Mouse (Mus musculus) limb, embryonic 14.5 days (tissue): Measurements from ENCODE around the gene Pm20d1. TPM values are rescaled to one million over a fixed set of nuclear protein-coding genes. Genes with fewer than 3 reads are reported as not detected.
"Not testable (repeated sequence)": the region's sequence is repeated elsewhere in the genome, so short reads cannot be mapped to it uniquely, and the experiment has no call there.

Experiments used
- ATAC-seq: fragments of 200-750 bp; cut with Nextera tagmentation; 2 replicates; pipeline ENCODE4 v1.8.0; 2017; ENCODE audit warnings: low read depth, moderate number of reproducible peaks, moderate TSS enrichment; ENCODE audit not compliant: low FRiP score
- DNase-seq: peaks from one replicate; pipeline ENCODE4 v3.0.0-alpha.2; 2015; ENCODE audit warnings: low spot score
- H3K27ac ChIP-seq: fragments of 300-500 bp; sonication (generic); replicated peaks from 2 replicates; pipeline ENCODE4 v1.5.1; 2014; ENCODE audit warnings: low read depth, mild to moderate bottlenecking, low read length, moderate library complexity, mixed read lengths
- H3K27me3 ChIP-seq: fragments of 300-500 bp; sonication (generic); 2 replicates; pipeline ENCODE4 v1.6.1; 2014; ENCODE audit warnings: low read length, mixed read lengths; ENCODE audit not compliant: control insufficient read depth, insufficient read depth
- H3K36me3 ChIP-seq: fragments of 300-500 bp; sonication (generic); 2 replicates; pipeline ENCODE4 v1.6.1; 2014; ENCODE audit warnings: mild to moderate bottlenecking, low read length, moderate library complexity, mixed read lengths; ENCODE audit not compliant: control insufficient read depth, insufficient read depth
- H3K4me1 ChIP-seq: fragments of 300-500 bp; sonication (generic); 2 replicates; pipeline ENCODE4 v1.6.1; 2014; ENCODE audit warnings: antibody characterized with exemption, low read length, mixed read lengths; ENCODE audit not compliant: control insufficient read depth, insufficient read depth
- H3K4me2 ChIP-seq: fragments of 300-500 bp; sonication (generic); replicated peaks from 2 replicates; pipeline ENCODE4 v1.6.1; 2014; ENCODE audit warnings: low read depth, mild to moderate bottlenecking, low read length, moderate library complexity; ENCODE audit not compliant: severe bottlenecking
- H3K4me3 ChIP-seq: fragments of 300-500 bp; sonication (generic); replicated peaks from 2 replicates; pipeline ENCODE4 v1.5.1; 2014; ENCODE audit warnings: low read length
- H3K9ac ChIP-seq: fragments of 300-500 bp; sonication (generic); 2 replicates; pipeline ENCODE4 v1.6.1; 2014; ENCODE audit warnings: mild to moderate bottlenecking, low read depth, low read length, moderate library complexity; ENCODE audit not compliant: severe bottlenecking
- H3K9me3 ChIP-seq: fragments of 300-500 bp; sonication (generic); 2 replicates; pipeline ENCODE4 v1.6.1; 2016; ENCODE audit warnings: low read length; ENCODE audit not compliant: control insufficient read depth
- POLR2A ChIP-seq: fragments of 200-500 bp; IDR thresholded peaks from 2 replicates; pipeline ENCODE4 v1.8.0; 2012; ENCODE audit warnings: inconsistent platforms, mild to moderate bottlenecking, moderate library complexity, borderline replicate concordance; ENCODE audit not compliant: insufficient read depth, insufficient read length; ENCODE audit errors: extremely low read depth
- WGBS: fragments of 180-500 bp; shearing (Covaris S2); extraction: QIAGEN DNeasy Blood & Tissue Kit; methylation state at CpG from one replicate; pipeline ENCODE4 v1.1.7; 2014; 5-methylcytosine and 5-hydroxymethylcytosine counted together
- polyA plus RNA-seq, 2 experiments: library from polyadenylated mRNA; depleted of rRNA in 1 of 2; stranded (reverse) in 1 of 2; unstranded in 1 of 2; fragments of >200 nt; fragmentation: Nextera tagmentation in 1 of 2; extraction: Ambion mirVana in 1 of 2; gene quantifications; 2 replicates each; pipeline versions ENCODE4 v1.2.1 to v1.2.3; 2012 to 2014

Gene Pm20d1
- polyA plus RNA-seq, 2 experiments = 0.29 to 0.53 TPM

GRCm38 (mm10) chr1:131816886-131817285 lies 19.7 kb downstream of the Pm20d1 start:
- H3K27me3 ChIP-seq = no peaks in the 10 kb centered on the region
- H3K9ac ChIP-seq = no peak overlapping the region
- no peak for TF ChIP-seq POLR2A
- no peak overlapping the region for H3K4me2 ChIP-seq
- no peaks in the 10 kb centered on the region for H3K9me3 ChIP-seq
- 85% methylated on average over 6 of the region's 6 CpGs for WGBS
- no peak overlapping the region for H3K27ac ChIP-seq
- H3K4me3 ChIP-seq = no peak overlapping the region
- ATAC-seq = no peak
- H3K36me3 ChIP-seq = no peaks in the 10 kb centered on the region
- no peak for DNase-seq
- no peaks in the 10 kb centered on the region for H3K4me1 ChIP-seq

GRCm38 (mm10) chr1:131820353-131820752 lies 23.2 kb downstream of the Pm20d1 start:
- ATAC-seq, H3K27ac ChIP-seq, DNase-seq: not testable (repeated sequence)

GRCm38 (mm10) chr1:131820887-131821328 lies 23.7 kb downstream of the Pm20d1 start:
- no peak overlapping the region for H3K4me2 ChIP-seq
- H3K9ac ChIP-seq = no peak overlapping the region
- no peaks in the 10 kb centered on the region for H3K27me3 ChIP-seq
- ATAC-seq (peak; percentile 62; the same call in 1 of the 2 replicates), DNase-seq (peak; percentile 48)
- no peaks in the 10 kb centered on the region for H3K36me3 ChIP-seq
- TF ChIP-seq POLR2A = no peak
- no peaks in the 10 kb centered on the region for H3K4me1 ChIP-seq
- H3K27ac ChIP-seq = no peak overlapping the region
- H3K4me3 ChIP-seq = no peak overlapping the region
- WGBS = 63% methylated on average over 10 of the region's 10 CpGs
- no peaks in the 10 kb centered on the region for H3K9me3 ChIP-seq

More at GRCm38 (mm10) chr1:131820353-131820752, 23.2 kb downstream of the Pm20d1 start:
- 57% methylated on average over 8 of the region's 9 CpGs for WGBS
- H3K4me3 ChIP-seq, H3K4me2 ChIP-seq, H3K36me3 ChIP-seq, H3K9me3 ChIP-seq, H3K4me1 ChIP-seq, H3K9ac ChIP-seq, H3K27me3 ChIP-seq: not testable (repeated sequence)

GRCm38 (mm10) chr1:131822292-131822691 lies 25.1 kb downstream of the Pm20d1 start:
- Histone ChIP-seq H3K4me2 (no peak overlapping the region), H3K4me3 (no peak overlapping the region), H3K4me1 (0 out of 2 replicates have a peak, but pooled peaks cover 5% of the 10 kb centered on the region), H3K9ac (no peak overlapping the region), H3K27me3 (no peaks in the 10 kb centered on the region), H3K27ac (no peak overlapping the region), H3K36me3 (no peaks in the 10 kb centered on the region), H3K9me3 (no peaks in the 10 kb centered on the region)
- no peak for ATAC-seq
- no peak for DNase-seq
- WGBS = 76% methylated on average over 8 of the region's 8 CpGs
- TF ChIP-seq POLR2A = no peak

GRCm38 (mm10) chr1:131822856-131823492 lies 25.8 kb downstream of the Pm20d1 start:
- no peak overlapping the region for H3K4me2 ChIP-seq
- H3K9me3 ChIP-seq = no peaks in the 10 kb centered on the region
- TF ChIP-seq POLR2A = no peak
- ATAC-seq (no peak), DNase-seq (no peak)
- 0 out of 2 replicates have a peak, but pooled peaks cover 5% of the 10 kb centered on the region for H3K4me1 ChIP-seq
- 70% methylated on average over 1 of the region's 1 CpGs for WGBS
- no peaks in the 10 kb centered on the region for H3K27me3 ChIP-seq
- no peak overlapping the region for H3K9ac ChIP-seq
- no peaks in the 10 kb centered on the region for H3K36me3 ChIP-seq
- no peak overlapping the region for H3K4me3 ChIP-seq
- no peak overlapping the region for H3K27ac ChIP-seq
